Mouse (Mus musculus): ENCODE results near the gene Tmod3.
"Not testable (repeated sequence)": the region's sequence is repeated elsewhere in the genome, so short reads cannot be mapped to it uniquely, and the experiment has no call there.

Gene Tmod3

GRCm38 (mm10) chr9:75488255-75488654 is 71.2 kb downstream of the Tmod3 start:
- DNase-seq: not testable (repeated sequence)

GRCm38 (mm10) chr9:75485231-75485630 is 74.2 kb downstream of the Tmod3 start:
- no peak for DNase-seq

- DNase-seq: no peak
Observed at GRCm38 (mm10) chr9:75480536-75481075, 78.9 kb downstream of the Tmod3 start.

GRCm38 (mm10) chr9:75479106-75479725 is 80.2 kb downstream of the Tmod3 start:
- DNase-seq: peak; percentile 89

GRCm38 (mm10) chr9:75477212-75477611 is 82.2 kb downstream of the Tmod3 start:
- DNase-seq: no peak

GRCm38 (mm10) chr9:75468297-75468696 is 91.2 kb downstream of the Tmod3 start:
- no peak for DNase-seq

- DNase-seq: no peak
Observed at GRCm38 (mm10) chr9:75467581-75467980, 91.9 kb downstream of the Tmod3 start.

- DNase-seq: no peak
Observed at GRCm38 (mm10) chr9:75466641-75467040, 92.8 kb downstream of the Tmod3 start.

GRCm38 (mm10) chr9:75465856-75466255 is 93.6 kb downstream of the Tmod3 start:
- DNase-seq: no peak

- DNase-seq: no peak
Observed at GRCm38 (mm10) chr9:75463050-75463660, 96.3 kb downstream of the Tmod3 start.

GRCm38 (mm10) chr9:75455684-75456083 is 103.8 kb downstream of the Tmod3 start:
- DNase-seq: no peak

GRCm38 (mm10) chr9:75453994-75454393 is 105.5 kb downstream of the Tmod3 start:
- DNase-seq: no peak

GRCm38 (mm10) chr9:75448021-75448420 is 111.4 kb downstream of the Tmod3 start:
- DNase-seq: no peak
